Mouse (Mus musculus) heart, postnatal 0 days (tissue): Measurements from ENCODE around the gene Npas3. TPM values are rescaled to one million over a fixed set of nuclear protein-coding genes. Genes with fewer than 3 reads are reported as not detected.

Experiments
- ATAC-seq: fragments of 200-750 bp; cut with Nextera tagmentation; 2 replicates; pipeline ENCODE4 v1.8.0; 2017; ENCODE audit warnings: low read depth, moderate number of reproducible peaks, moderate library complexity; ENCODE audit not compliant: insufficient read depth
- DNase-seq: peaks from one replicate; pipeline ENCODE4 v3.0.0-alpha.2; 2016; ENCODE audit warnings: low spot score
- H3K27ac ChIP-seq: fragments of 300-500 bp; sonication (generic); 2 replicates; pipeline ENCODE4 v1.5.1; 2014; ENCODE audit warnings: low read depth, mild to moderate bottlenecking
- H3K27me3 ChIP-seq: fragments of 300-500 bp; sonication (generic); 2 replicates; pipeline ENCODE4 v1.6.1; 2014; ENCODE audit warnings: low read length, mixed read lengths; ENCODE audit not compliant: control insufficient read depth, insufficient read depth
- H3K36me3 ChIP-seq: fragments of 300-500 bp; sonication (generic); replicated peaks from 2 replicates; pipeline ENCODE4 v1.6.1; 2014; ENCODE audit warnings: low read length, mixed read lengths; ENCODE audit not compliant: control insufficient read depth, insufficient read depth
- H3K4me1 ChIP-seq: fragments of 300-500 bp; sonication (generic); 2 replicates; pipeline ENCODE4 v1.6.1; 2014; ENCODE audit warnings: antibody characterized with exemption; ENCODE audit not compliant: control insufficient read depth, insufficient read depth
- H3K4me2 ChIP-seq: fragments of 300-500 bp; sonication (generic); 2 replicates; pipeline ENCODE4 v1.6.1; 2014; ENCODE audit warnings: low read depth, mild to moderate bottlenecking, low read length, moderate library complexity
- H3K4me3 ChIP-seq: fragments of 300-500 bp; sonication (generic); 2 replicates; pipeline ENCODE4 v1.5.1; 2014; ENCODE audit warnings: low read depth, low read length
- H3K9ac ChIP-seq: fragments of 300-500 bp; sonication (generic); replicated peaks from 2 replicates; pipeline ENCODE4 v1.6.1; 2014; ENCODE audit warnings: low read depth, low read length, mixed read lengths
- H3K9me3 ChIP-seq: fragments of 300-500 bp; sonication (generic); replicated peaks from 2 replicates; pipeline ENCODE4 v1.6.1; 2016; ENCODE audit warnings: low read length; ENCODE audit not compliant: control insufficient read depth
- CTCF ChIP-seq: IDR thresholded peaks from 2 replicates; pipeline ENCODE4 v1.5.1; 2016; ENCODE audit warnings: antibody characterized with exemption, control low read depth, low read depth
- EP300 ChIP-seq: IDR thresholded peaks from 2 replicates; pipeline ENCODE4 v1.6.1; 2016; ENCODE audit warnings: antibody characterized with exemption, low read depth
- whole genome bisulfite sequencing: fragments of 180-500 bp; shearing (Covaris S2); extraction: QIAGEN DNeasy Blood & Tissue Kit; methylation state at CpG from one replicate; pipeline ENCODE4 v1.1.7; 2014; 5-methylcytosine and 5-hydroxymethylcytosine counted together
- polyA plus RNA-seq: library from polyadenylated mRNA; unstranded; fragments of >200 nt; fragmentation: Nextera tagmentation; extraction: Ambion mirVana; gene quantifications from 2 replicates; pipeline ENCODE4 v1.2.1, GENCODE M21; 2015
- total RNA-seq: library from RNA; depleted of rRNA; stranded (reverse); fragments of >200 nt; gene quantifications from 2 replicates; pipeline ENCODE4 v1.2.3, GENCODE M21; 2014; ENCODE audit warnings: low replicate concordance

The Npas3 gene
- total and polyA plus RNA-seq, 2 experiments from 2014 or later: 0.50 to 0.61 TPM

GRCm38 (mm10) chr12:54068757-54069146 is 820.3 kb downstream of the Npas3 start:
- DNase-seq: no peak

GRCm38 (mm10) chr12:54074012-54074411 is 825.5 kb downstream of the Npas3 start:
- H3K9ac ChIP-seq: no peak overlapping the region
- ATAC-seq (no peak), DNase-seq (no peak)
- WGBS: 75% methylated on average over 2 of the region's 2 CpGs
- no peak overlapping the region for H3K27ac ChIP-seq
- H3K4me1 ChIP-seq: no peaks in the 10 kb centered on the region
- no peaks in the 10 kb centered on the region for H3K9me3 ChIP-seq
- no peak for TF ChIP-seq CTCF
- TF ChIP-seq EP300: no peak
- H3K4me3 ChIP-seq: no peak overlapping the region
- peaks cover 4% of the 10 kb centered on the region for H3K27me3 ChIP-seq
- no peaks in the 10 kb centered on the region for H3K36me3 ChIP-seq
- no peak overlapping the region for H3K4me2 ChIP-seq

More at GRCm38 (mm10) chr12:54068757-54069146, 820.3 kb downstream of the Npas3 start:
- ATAC-seq: no peak; the same call in 1 of the 2 replicates
- 63% methylated on average over 27 of the region's 27 CpGs for WGBS
- Histone ChIP-seq H3K36me3 (no peaks in the 10 kb centered on the region), H3K4me2 (peak overlapping the region; percentile 60; the same call in 1 of the 2 replicates), H3K27ac (no peak overlapping the region), H3K27me3 (peaks cover 32% of the 10 kb centered on the region), H3K9ac (no peak overlapping the region), H3K4me1 (peaks cover 8% of the 10 kb centered on the region; the same call in 1 of the 2 replicates), H3K9me3 (no peaks in the 10 kb centered on the region; the same call in 1 of the 2 replicates), H3K4me3 (peak overlapping the region; percentile 44)
- TF ChIP-seq EP300: no peak
- no peak for TF ChIP-seq CTCF

- Histone ChIP-seq H3K9ac (no peak overlapping the region), H3K27ac (no peak overlapping the region), H3K27me3 (no peaks in the 10 kb centered on the region), H3K4me3 (no peak overlapping the region), H3K4me1 (no peaks in the 10 kb centered on the region), H3K36me3 (no peaks in the 10 kb centered on the region), H3K4me2 (no peak overlapping the region), H3K9me3 (no peaks in the 10 kb centered on the region)
- no peak for TF ChIP-seq CTCF
- no peak for TF ChIP-seq EP300
- 85% methylated on average over 3 of the region's 3 CpGs for WGBS
- no peak for ATAC-seq
- DNase-seq: no peak
These were observed 832.5 kb downstream of the Npas3 start for GRCm38 (mm10) chr12:54080996-54081395.

GRCm38 (mm10) chr12:54093729-54094128 is 845.3 kb downstream of the Npas3 start:
- no peaks in the 10 kb centered on the region for H3K36me3 ChIP-seq
- H3K9me3 ChIP-seq: no peaks in the 10 kb centered on the region
- H3K4me3 ChIP-seq: no peak overlapping the region
- H3K4me2 ChIP-seq: no peak overlapping the region
- no peak overlapping the region for H3K27ac ChIP-seq
- no peak for DNase-seq
- 71% methylated on average over 8 of the region's 8 CpGs for WGBS
- H3K4me1 ChIP-seq: no peaks in the 10 kb centered on the region
- no peak for ATAC-seq
- H3K27me3 ChIP-seq: no peaks in the 10 kb centered on the region
- no peak for TF ChIP-seq CTCF
- TF ChIP-seq EP300: no peak
- no peak overlapping the region for H3K9ac ChIP-seq

- H3K9ac ChIP-seq: no peak overlapping the region
- ATAC-seq (no peak), DNase-seq (no peak)
- 68% methylated on average over 2 of the region's 2 CpGs for WGBS
- no peak overlapping the region for H3K4me3 ChIP-seq
- no peaks in the 10 kb centered on the region for H3K9me3 ChIP-seq
- TF ChIP-seq CTCF (peak; percentile 12), EP300 (no peak)
- no peaks in the 10 kb centered on the region for H3K27me3 ChIP-seq
- no peaks in the 10 kb centered on the region for H3K4me1 ChIP-seq
- no peaks in the 10 kb centered on the region for H3K36me3 ChIP-seq
- H3K27ac ChIP-seq: no peak overlapping the region
- H3K4me2 ChIP-seq: no peak overlapping the region
These were observed 848.0 kb downstream of the Npas3 start for GRCm38 (mm10) chr12:54096492-54096891.

GRCm38 (mm10) chr12:54098136-54098535 is 849.7 kb downstream of the Npas3 start:
- no peak overlapping the region for H3K4me3 ChIP-seq
- no peaks in the 10 kb centered on the region for H3K4me1 ChIP-seq
- no peak for TF ChIP-seq EP300
- no peak for TF ChIP-seq CTCF
- H3K27me3 ChIP-seq: no peaks in the 10 kb centered on the region
- no peak overlapping the region for H3K9ac ChIP-seq
- no peak overlapping the region for H3K27ac ChIP-seq
- H3K9me3 ChIP-seq: no peaks in the 10 kb centered on the region
- ATAC-seq: no peak
- H3K4me2 ChIP-seq: no peak overlapping the region
- no peak for DNase-seq
- H3K36me3 ChIP-seq: no peaks in the 10 kb centered on the region
- WGBS: 64% methylated on average over 6 of the region's 6 CpGs
